Mouse (Mus musculus) monocyte, adult 5-6 weeks (primary cell): ENCODE data around the gene Gabrp. TPM values are rescaled to one million over a fixed set of nuclear protein-coding genes. Genes with fewer than 3 reads are reported as not detected.
A peak's percentile ranks its signal among the peaks of the same experiment; 100 is the strongest.

ENCODE experiments used
- ATAC-seq: fragments of 153-309, 156-312 bp; replicated peaks from 2 replicates; pipeline ENCODE4 v1.8.0; 2017; ENCODE audit warnings: mild to moderate bottlenecking; ENCODE audit not compliant: low TSS enrichment, insufficient number of reproducible peaks, severe bottlenecking, poor library complexity, low FRiP score
- total RNA-seq: library from RNA; stranded (forward); fragments of 200-1000, 200-491, 200-594 nt; gene quantifications from 3 replicates; pipeline ENCODE4 v1.2.3, GENCODE M21; 2017

The Gabrp gene
- not detected in 3 replicates for total RNA-seq

DNA sequence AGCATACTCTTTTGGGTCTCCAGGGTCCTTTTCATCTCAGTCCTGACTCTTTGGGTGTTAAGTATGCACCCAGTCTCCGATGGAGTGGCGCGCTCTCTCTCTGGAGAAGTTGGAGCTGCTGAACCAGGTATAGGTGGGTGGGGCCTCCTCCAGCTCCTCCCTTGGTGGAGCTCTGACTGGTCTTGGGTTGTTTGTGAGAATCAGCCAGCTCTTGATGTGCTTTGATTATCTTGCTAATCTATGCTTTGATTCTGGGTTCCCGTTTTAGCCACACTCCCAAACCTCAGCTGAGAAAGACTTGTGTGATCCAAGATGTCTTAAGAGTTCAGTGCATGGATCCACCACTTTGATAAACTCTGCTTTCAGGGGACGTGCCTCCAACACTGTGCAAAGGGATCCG is at the start of gene Gabrp:
Gene Gabrp (minus strand): TSS at position 101 of the 400 bp plus-strand sequence.
- no peak for ATAC-seq

DNA sequence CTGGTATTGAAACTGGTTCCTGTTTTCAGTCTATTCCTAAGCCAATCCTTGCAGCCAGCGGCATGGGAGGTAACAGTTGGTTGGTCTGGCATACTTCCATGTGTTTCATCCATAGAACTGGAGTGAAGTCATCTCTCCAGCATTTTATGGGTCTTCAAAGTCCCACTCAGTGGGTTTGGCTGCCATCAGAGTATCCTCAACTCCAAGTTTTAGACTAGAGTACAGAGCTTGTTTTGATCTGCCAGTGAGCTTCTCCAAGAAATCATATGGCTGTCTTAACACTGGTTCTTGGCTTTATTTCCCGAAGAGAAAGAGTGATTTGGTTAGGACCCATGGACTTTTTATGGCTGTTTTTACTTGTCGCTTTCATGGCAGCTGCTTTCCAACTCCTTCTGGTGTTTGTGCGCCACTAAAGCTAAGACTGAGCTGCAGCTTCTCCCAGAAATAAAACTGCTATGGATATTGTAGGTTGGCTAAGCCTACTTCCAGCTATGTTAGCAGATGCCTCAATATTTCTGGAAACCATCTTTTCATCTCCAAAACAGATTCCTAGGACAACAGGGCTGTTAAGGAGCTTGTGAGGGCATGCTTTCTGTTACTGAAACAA is 48.5 kb upstream of the Gabrp start:
- ATAC-seq, result no peak

DNA sequence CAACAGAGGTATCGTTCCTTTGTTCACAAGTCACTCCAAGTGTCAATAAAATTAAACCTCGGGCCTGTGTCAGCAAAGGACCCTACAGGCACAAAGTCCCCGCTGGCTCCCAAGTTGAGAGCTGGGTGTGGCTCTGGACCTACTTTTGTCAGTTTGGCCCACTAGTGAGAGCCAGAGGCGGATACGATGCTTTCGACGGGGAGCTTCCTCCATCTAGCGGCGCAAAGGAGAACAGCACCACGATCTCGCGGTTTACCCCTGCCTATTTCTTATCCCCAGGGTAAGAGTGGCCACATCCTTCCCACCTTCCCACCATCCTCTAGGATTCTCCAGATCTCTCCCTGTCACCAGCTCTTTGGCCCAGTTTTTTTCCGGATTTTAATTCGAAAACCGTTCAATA is 35.5 kb upstream of the Gabrp start:
- ATAC-seq, result peak; percentile 47; the same call in 1 of the 2 replicates

DNA sequence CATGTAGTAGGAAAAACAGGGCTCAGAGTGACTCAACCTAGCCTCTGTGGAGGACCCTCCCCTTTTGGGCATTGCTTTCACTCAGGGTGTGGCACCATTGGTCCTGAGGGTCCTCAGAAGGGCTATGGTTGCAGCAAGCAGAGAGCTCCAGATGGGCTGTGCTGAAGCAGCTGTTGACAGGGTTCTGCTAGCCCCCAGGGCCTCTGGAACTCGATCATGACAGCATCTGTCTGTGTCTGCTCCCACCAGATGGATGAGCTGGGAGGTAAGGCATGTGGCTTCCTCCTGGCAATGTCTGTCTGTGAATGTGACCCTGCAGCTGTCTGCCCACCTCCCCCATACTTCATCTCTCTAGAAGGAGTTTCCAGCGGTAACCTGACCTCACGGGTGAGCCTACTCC is 29.0 kb upstream of the Gabrp start:
- no peak for ATAC-seq

DNA sequence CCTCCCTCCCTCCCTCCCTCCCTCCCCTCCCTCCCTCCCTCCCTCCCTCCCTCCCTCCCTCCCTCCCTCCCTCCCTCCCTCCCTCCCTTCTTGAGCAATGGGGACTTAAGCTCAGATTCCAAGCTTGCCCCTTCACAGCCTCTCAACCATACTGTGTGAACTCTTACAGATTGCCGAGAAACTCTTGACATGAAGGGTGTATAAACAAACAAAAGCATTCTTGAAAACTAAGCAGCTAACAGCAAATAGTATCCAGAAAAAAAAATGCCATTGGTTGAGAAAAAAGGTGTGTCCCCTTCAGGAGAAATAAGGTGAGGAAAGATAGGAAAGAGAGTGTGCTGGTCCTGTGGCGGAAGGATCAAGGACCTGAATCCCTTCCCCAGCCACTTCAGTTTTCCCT is 24.4 kb upstream of the Gabrp start:
- ATAC-seq, result no peak

DNA sequence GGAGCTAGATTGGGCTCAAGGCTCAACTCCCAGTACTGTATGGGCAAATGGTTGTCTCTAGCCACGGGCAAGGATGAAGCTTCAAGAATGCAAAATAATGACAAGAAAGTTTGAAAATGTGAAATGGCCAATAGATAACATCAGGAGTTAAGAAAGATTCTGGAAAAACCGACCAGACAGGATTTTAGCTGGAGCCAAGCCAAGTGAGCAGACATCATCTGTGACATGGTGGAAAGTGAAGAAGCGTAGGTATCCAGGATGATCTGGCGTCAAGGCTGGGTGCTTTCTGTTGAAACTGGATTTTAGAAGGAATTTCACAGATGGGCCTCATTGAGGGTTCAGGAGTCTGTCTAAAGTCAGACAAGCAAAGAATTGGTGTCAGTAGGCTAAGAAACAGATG is 20.2 kb upstream of the Gabrp start, which contains the start of gene D130052B06Rik:
Gene D130052B06Rik (plus strand): TSS at position 317 of the 400 bp plus-strand sequence.
- no peak for ATAC-seq

DNA sequence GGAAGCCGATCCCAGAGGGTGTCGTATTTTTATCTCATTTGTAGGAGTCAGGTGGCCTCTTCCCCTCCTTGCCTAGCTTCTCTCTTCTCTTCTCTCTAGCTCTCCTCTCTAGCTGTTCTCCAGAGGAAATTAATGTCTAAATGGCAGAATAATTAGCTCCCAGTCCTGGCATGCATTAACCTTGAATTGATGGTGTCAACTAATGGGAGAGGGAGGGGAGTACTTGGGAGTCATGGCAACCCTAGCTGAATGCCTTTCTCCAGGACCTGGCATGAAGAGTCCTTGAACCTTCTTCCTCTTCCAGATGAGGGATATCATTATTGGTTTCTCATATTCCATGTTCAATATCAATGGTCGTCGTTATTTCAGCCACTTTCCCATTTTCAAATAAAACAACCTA is 17.9 kb upstream of the Gabrp start:
- ATAC-seq, result no peak

DNA sequence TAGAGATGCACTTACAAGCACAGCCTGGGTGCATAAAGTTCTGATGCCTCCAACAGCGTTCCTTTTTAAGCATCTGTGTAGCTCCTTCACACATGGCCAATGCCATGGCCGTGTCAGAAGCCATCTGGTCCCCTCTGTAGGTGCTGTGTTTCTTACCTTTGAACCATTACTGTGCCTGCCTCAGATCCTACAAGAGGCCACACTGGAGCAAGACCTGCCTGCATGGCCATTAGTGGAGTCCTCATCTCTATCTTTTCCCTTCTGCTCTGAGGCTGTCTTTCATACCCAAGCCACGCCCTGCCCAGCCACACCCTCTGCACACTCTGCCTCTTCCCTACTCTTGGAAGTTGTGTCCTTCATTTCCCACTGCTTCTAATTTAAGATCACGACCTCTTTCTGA is 14.1 kb upstream of the Gabrp start:
- ATAC-seq, result no peak

DNA sequence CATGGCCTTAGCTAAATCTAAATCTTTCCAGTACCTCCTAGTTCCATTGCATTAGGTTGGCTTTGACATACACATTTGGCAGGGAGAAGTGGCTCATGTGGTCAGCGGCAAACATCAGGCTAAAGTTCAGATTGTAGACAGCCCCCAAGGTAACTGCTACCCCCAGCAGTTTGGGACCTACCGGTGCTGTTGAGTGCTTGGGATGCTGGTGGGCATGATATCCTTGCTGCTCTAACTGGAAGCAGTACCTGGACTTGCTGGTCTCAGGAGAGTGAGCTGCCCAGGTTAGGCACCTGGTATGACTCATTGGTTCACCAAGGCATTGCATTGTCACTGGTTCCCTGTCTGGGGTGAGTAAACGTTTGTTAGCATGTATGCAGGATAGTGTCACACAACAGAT is 12.0 kb upstream of the Gabrp start:
- ATAC-seq, result no peak

DNA sequence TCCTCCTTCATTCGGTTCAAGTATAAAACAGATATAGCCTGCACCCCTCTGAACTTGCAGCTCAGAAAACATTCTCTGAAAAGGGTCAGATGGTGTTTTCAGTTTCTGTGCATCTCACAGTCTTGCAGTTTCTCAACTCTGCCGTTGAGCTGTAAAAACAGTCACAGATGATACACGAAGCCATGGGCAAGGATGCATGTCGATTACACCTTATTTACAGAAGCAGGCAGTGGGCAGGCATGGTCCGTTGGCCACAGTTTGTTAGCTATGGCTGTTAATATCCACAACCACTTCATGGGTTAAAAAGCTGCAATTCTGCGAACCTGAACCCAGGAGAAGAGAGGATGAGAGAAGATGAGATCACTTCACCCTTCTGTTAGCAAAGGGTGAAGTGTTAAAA is 7.9 kb upstream of the Gabrp start:
- ATAC-seq, result no peak

DNA sequence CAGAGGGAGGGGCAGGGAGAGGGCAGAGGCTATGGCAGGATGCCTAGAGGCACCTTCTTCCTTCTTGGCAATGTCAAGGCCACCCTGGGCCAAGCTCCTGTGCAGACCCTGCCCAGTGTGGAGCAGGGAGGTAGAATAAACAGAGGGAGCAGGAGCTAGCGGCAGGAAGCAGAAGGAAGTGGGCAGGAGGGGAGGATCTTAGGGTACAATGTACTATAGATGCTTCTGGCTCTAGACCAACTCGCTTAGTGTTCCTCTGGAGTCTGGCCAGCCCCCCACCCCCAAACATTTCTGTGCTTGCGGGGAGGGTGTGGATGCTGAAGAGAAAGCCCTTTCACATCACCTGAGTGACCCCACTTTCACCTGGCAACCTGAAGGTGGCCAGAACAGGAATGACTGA is 862 bp upstream of the Gabrp start:
- ATAC-seq, result no peak

DNA sequence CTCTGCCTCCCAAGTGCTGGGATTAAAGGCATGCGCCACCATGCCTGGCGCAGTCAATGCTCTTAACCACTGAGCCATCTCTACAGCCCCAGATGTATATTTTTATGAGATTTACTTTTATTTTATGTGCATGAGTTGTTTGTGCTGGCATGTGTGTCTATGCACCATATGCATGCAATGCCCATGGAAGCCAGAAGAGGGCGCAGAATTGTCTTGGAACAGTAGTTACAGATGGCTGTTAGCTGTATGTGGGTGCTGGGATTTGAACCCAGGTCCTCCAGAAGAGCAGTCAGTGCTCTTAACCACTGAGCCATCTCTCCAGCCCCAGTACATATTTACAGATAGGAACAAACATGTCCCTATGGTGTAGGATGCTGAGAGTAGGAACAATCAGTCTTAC is 3.8 kb downstream of the Gabrp start:
- no peak for ATAC-seq

DNA sequence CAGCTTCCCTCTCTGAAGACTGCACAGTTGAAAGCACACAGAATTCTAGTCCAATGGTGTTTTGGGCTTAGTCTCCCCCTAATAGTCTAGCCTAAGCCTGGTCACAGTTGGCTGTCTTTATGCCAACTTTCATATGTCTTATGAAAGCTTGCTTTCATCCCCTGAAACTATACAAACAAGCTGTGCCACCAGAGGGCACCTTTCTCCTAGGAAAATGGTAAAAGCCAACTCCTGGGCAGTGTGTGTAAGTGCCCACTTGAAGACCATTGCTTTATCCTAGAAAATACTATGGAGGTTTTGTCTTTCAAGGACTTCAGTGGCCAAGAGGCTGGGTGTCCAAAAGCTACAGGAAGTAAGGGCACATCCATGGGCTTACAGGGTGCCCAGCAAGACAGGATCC is 8.3 kb downstream of the Gabrp start:
- ATAC-seq, result no peak

DNA sequence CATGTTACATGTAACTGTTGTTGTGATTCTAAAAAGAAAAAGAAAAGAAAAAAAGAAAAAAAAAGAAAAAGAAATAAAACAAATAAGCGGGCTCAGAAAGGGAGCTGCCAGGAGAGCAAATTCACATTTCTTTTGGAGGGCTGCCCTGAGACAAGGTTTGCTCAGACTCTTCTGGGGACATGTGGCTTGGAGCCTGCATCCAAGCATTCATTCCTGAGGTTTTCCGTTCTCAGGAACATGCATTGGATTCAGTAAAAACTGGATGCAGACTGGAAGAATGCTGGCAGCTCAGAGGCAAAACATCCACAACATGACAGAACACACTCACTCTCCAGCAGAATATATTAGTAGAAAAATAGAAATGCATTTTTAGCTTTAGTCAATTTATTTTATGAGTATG is 14.8 kb downstream of the Gabrp start:
- no peak for ATAC-seq

DNA sequence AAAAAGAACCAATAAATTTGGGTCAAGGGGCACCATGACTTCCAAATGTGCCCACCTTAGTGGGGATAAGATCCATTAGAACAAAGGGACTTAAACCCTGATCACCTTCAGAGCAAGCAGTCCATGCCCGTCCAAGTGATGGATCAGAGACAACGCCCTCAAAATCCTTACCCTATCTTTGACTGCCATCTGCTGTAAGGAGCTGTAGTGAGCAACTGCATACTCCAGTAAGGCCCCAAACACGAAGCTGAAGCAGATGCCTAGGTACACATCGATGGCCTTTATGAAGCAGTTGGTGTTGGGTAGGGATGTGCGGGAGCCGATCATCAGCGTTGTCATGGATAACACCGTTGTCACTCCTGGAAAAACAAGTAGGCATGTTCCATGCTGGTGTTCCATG is 24.6 kb downstream of the Gabrp start:
- no peak for ATAC-seq

DNA sequence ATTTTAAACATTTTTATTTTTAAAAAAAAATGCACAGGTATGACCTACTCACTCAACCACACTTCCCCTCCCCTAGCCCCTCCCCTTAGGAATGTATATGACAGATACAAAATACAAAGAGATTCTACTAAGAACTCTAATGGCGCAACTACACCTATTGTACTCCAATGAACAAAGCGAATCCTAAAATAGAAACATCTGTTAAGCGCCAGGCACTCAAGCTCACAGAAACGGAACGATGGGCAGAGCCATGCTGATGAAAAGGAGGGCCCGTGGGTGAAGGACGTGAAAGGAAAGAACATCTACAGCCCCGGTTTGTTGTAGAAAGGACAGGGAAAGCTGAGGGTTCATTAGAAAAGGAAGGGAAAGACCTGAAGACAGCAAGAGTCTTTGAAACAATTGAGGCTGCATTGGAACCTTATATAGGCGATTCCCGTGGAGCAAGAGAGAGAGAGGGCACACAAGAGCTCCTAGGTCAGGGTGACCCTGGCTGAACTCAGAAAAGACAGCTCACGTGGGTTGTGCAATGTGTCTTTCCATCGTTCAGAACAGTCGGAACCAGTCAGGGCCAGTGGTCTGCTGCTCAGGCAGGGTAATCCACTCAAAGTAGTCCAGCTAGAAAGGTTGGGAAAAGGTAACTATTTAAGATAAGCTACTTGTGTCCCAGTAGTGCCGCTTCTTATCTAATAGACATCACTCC is 27.7 kb downstream of the Gabrp start:
- no peak for ATAC-seq

DNA sequence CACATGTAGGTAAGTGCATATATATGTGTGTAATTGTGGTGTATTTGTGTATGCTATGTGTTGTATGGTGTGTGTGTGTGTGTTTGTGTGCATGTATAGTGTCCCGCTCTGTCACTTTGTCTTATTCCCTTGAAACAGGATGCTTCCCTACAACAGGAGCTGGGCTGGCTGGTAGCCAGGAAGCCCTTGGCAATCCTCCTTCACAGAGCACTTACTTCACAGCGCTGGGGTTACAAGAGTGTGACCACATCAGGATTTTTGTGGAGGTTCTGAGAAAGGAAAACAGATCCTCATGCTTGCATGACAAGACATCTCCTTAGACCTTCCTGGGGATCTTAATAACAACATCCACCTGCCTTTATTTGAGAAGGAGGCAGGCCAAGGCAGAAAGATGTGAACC is 31.4 kb downstream of the Gabrp start:
- no peak for ATAC-seq

DNA sequence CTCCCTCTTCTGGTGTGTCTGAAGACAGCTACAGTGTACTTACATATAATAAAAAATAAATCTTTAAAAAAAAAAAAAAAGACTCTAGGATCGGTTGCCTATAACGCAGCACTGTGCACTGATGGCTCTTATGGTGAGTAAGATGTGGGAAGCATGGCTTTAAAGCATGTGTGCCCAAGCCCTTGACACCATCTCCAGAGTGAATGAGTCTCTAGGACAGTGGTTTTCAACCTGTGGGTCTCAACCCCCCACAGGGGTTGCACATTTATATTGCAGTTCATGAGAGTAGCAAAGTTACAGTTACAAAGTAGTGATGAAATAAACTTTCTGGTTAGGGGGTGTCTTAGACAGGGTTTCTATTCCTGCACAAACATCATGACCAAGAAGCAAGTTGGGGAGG is 33.8 kb downstream of the Gabrp start:
- ATAC-seq, result no peak

DNA sequence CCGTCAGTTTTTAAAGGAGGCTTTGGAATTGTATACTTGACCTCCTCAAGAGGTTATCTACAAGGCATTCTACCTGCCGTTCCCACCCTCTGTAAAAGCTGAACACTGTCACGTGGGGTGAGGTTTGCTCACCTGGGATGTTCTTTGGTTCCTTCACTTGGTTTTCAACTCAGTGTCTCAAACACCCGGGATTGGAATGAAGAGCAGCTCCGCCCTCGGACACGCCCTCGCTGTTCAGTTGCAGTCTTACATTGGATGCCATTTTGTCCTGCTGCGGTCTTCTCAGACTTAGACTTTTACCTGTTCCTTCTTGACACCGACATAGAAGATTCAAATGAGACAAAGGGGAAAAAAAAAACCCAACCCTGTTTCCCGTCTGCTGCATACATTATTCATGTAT is 34.6 kb downstream of the Gabrp start:
- no peak for ATAC-seq

DNA sequence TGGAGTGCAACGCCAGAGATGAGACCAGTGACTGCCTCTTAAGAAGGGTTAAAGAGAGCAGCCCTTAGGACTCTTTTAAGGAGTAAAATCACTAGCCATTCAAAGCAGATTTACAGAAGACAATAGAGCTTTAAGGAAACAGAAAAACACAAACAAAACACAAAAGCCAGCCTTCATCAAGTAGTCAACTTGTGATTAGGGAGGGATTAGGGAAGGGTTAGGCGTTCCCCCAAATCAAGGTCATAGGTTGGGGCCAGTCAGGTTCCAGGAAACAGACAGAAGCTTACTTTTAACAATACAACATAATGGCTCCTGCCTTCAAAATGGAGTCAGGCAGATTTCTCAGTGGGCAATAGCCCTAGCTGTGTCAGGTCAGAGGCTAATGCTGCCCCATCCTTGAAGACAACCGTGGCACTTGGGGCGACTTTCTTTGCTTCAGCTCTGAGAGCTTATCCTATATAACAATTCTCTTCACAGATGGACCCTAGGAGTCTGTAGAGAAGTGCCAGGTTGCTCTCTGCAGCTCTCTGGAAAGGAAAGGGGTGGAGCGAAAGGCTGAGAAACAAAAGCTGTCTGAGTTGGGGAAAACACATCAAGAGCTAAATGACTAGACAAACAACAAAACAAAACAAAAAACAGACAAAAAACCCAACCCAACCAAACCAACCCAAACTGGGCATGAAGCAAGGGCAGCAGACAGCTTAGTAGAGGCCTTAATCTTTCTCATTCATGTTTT is 41.2 kb downstream of the Gabrp start:
- no peak for ATAC-seq
